Comparison of ENCODE assay signal across 9 mouse cellular contexts in the genomic region with DNA sequence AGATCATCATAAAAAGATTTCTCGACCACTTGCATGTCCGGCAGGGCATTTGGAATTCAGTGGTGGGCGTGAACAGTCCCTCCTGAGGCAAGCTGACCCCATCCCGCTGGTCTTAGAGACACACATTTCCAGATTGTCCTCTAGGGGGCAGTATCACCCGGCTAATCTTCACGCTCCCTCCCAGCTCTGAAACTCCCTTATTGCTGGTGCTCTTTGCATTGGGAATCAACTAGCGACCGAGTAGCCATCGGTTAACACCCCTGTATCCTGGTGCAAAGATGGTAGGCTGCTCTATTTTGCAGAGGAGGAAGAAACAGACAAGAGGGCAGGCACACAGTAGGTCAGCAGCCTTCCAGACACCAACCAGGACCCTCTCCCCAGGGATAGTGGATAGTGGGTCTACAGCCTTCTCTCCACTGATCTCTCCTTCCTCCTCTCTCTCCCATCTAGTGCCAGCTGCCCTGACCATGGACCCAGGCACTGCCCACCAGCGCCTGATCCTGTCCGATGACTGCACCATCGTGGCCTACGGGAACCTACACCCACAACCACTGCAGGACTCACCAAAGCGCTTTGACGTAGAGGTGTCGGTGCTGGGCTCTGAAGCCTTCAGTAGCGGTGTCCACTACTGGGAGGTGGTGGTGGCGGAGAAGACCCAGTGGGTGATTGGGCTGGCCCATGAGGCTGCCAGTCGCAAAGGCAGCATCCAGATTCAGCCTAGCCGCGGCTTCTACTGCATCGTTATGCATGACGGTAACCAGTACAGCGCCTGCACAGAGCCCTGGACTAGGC. TPM values are rescaled to one million over a fixed set of nuclear protein-coding genes. Genes with fewer than 3 reads are reported as not detected.
A peak's percentile ranks its signal among the peaks of the same experiment; 100 is the strongest.
DNase-seq lines count a peak whose midpoint lies in the region; ATAC-seq and TF ChIP-seq lines count a peak whose summit lies in the region.
"Had no signal": no experiment of that assay in that cellular context is flagged by ENCODE, and none has a peak within 500 bp of the region (broad histone marks: within the 10 kb centered on the region; RNA-seq: fewer than 3 reads in every experiment).

No protein-coding gene starts in this region.

- peak; percentile 54 for TF ChIP-seq CTCF in C2C12 (IDR thresholded peaks at IDR 0.05; ENCODE audit: control insufficient read depth, insufficient read depth, insufficient read length)

- peaks cover 3% of the 10 kb centered on the region; the same call in 1 of the 2 replicates for H3K36me3 ChIP-seq in heart, embryonic 16.5 days (ENCODE audit: control insufficient read depth, insufficient read depth)
- peaks cover 12% of the 10 kb centered on the region; the same call in 1 of the 2 replicates for H3K36me3 ChIP-seq in heart, embryonic 10.5 days
- no peaks in the 10 kb centered on the region for H3K36me3 ChIP-seq in C2C12 (ENCODE audit: control insufficient read depth, insufficient read depth)
- H3K36me3 ChIP-seq in forebrain, embryonic 10.5 days (replicated peaks), result peaks cover 19% of the 10 kb centered on the region
- H3K36me3 ChIP-seq in midbrain, embryonic 13.5 days, result peaks cover 22% of the 10 kb centered on the region; the same call in 1 of the 2 replicates

- H3K9me3 ChIP-seq in heart, embryonic 16.5 days (replicated peaks; ENCODE audit: control insufficient read depth, low read length), result no peaks in the 10 kb centered on the region
- H3K9me3 ChIP-seq in heart, embryonic 10.5 days, result no peaks in the 10 kb centered on the region
- H3K9me3 ChIP-seq in forebrain, embryonic 10.5 days, result no peaks in the 10 kb centered on the region
- no peaks in the 10 kb centered on the region for H3K9me3 ChIP-seq in midbrain, embryonic 13.5 days
- H3K9me3 ChIP-seq: limb, embryonic 12.5 days had no signal

- no peak overlapping the region for H3K9ac ChIP-seq in heart, embryonic 16.5 days (ENCODE audit: low read length)
- no peak overlapping the region for H3K9ac ChIP-seq in midbrain, embryonic 13.5 days (replicated peaks)
- H3K9ac ChIP-seq: limb, embryonic 12.5 days had no signal

- no peak for DNase-seq in heart, embryonic 10.5 days (ENCODE audit: low spot score)
- peak; percentile 91 for DNase-seq in brain, adult 2 months (ENCODE audit: low read depth, low spot score)
- DNase-seq in forebrain, embryonic 10.5 days (ENCODE audit: extremely low spot score, low spot score), result peak; percentile 64
- DNase-seq in layer of hippocampus, postnatal 10 days (ENCODE audit: low spot score in 2 of 2), result peak; percentile 57 to 69
- DNase-seq in urinary bladder, adult 18-20 months (ENCODE audit: low spot score in 2 of 2), result no peak

- ATAC-seq in heart, embryonic 16.5 days (replicated peaks; ENCODE audit: extremely low read depth, insufficient read depth, low FRiP score), result 0 out of 2 replicates have a peak, but pooled peaks have one; percentile 18
- 0 out of 2 replicates have a peak, but pooled peaks have one; percentile 27 for ATAC-seq in midbrain, embryonic 13.5 days

- H3K4me2 ChIP-seq in heart, embryonic 16.5 days (ENCODE audit: low read depth, low read length), result no peak overlapping the region
- H3K4me2 ChIP-seq in midbrain, embryonic 13.5 days (replicated peaks), result no peak overlapping the region
- H3K4me2 ChIP-seq: limb, embryonic 12.5 days had no signal

- no peaks in the 10 kb centered on the region for H3K27me3 ChIP-seq in heart, embryonic 16.5 days (ENCODE audit: control insufficient read depth, insufficient read depth, low read length)
- peaks cover 24% of the 10 kb centered on the region for H3K27me3 ChIP-seq in heart, embryonic 10.5 days (ENCODE audit: insufficient read depth, poor library complexity, severe bottlenecking)
- H3K27me3 ChIP-seq in C2C12 (ENCODE audit: control insufficient read depth, insufficient read depth, insufficient read length), result peaks cover 9% of the 10 kb centered on the region
- H3K27me3 ChIP-seq in forebrain, embryonic 10.5 days (ENCODE audit: poor library complexity, severe bottlenecking), result peaks cover 21% of the 10 kb centered on the region
- no peaks in the 10 kb centered on the region for H3K27me3 ChIP-seq in midbrain, embryonic 13.5 days
- H3K27me3 ChIP-seq: limb, embryonic 12.5 days had no signal

- no peaks in the 10 kb centered on the region for H3K79me2 ChIP-seq in C2C12 (ENCODE audit: control insufficient read depth, insufficient read depth)

- H3ac ChIP-seq in C2C12 (ENCODE audit: control insufficient read depth, insufficient read length, low read depth), result no peak overlapping the region

- no peaks in the 10 kb centered on the region for H3K79me3 ChIP-seq in C2C12 (ENCODE audit: low read depth)

- H3K4me3 ChIP-seq in heart, embryonic 16.5 days (ENCODE audit: low read length), result no peak overlapping the region
- no peak overlapping the region for H3K4me3 ChIP-seq in heart, embryonic 10.5 days
- no peak overlapping the region for H3K4me3 ChIP-seq in C2C12 (ENCODE audit: insufficient read depth, poor library complexity, severe bottlenecking)
- H3K4me3 ChIP-seq in forebrain, embryonic 10.5 days, result no peak overlapping the region
- H3K4me3 ChIP-seq in midbrain, embryonic 13.5 days (replicated peaks), result no peak overlapping the region
- H3K4me3 ChIP-seq: limb, embryonic 12.5 days had no signal

- H3K4me1 ChIP-seq in heart, embryonic 16.5 days (ENCODE audit: control insufficient read depth, insufficient read depth, low read length), result peaks cover 3% of the 10 kb centered on the region; the same call in 1 of the 2 replicates
- H3K4me1 ChIP-seq in heart, embryonic 10.5 days, result peaks cover 33% of the 10 kb centered on the region
- H3K4me1 ChIP-seq in forebrain, embryonic 10.5 days, result peaks cover 38% of the 10 kb centered on the region
- H3K4me1 ChIP-seq in midbrain, embryonic 13.5 days (replicated peaks), result peaks cover 22% of the 10 kb centered on the region

- 62% methylated on average over 24 of the region's 24 CpGs for WGBS in heart, embryonic 16.5 days
- WGBS in heart, embryonic 10.5 days, result 63% methylated on average over 24 of the region's 24 CpGs
- WGBS in forebrain, embryonic 10.5 days, result 66% methylated on average over 24 of the region's 24 CpGs
- WGBS in midbrain, embryonic 13.5 days, result 64% methylated on average over 24 of the region's 24 CpGs

- no peak overlapping the region for H3K27ac ChIP-seq in heart, embryonic 16.5 days (ENCODE audit: low read length)
- no peak overlapping the region for H3K27ac ChIP-seq in heart, embryonic 10.5 days
- H3K27ac ChIP-seq in forebrain, embryonic 10.5 days, result no peak overlapping the region
- H3K27ac ChIP-seq in midbrain, embryonic 13.5 days, result no peak overlapping the region

TF ChIP-seq in C2C12, 6 proteins besides CTCF, POLR2A, EP300 and RAD21:
- TF ChIP-seq USF1 (IDR thresholded peaks at IDR 0.05; ENCODE audit: low read depth) (no peak), CEBPB (IDR thresholded peaks at IDR 0.05; ENCODE audit: low read depth) (no peak), MYOD1 (IDR thresholded peaks at IDR 0.05; ENCODE audit: control insufficient read depth, insufficient read length, low read depth) (no peak), MAX (IDR thresholded peaks at IDR 0.05) (no peak), FOSL1 (IDR thresholded peaks at IDR 0.05; ENCODE audit: insufficient read depth, low read length, poor library complexity, severe bottlenecking) (no peak), MYOG (IDR thresholded peaks at IDR 0.05; ENCODE audit: control insufficient read depth, extremely low read depth, insufficient read length) (no peak)

RNA-seq across cellular contexts. Expression of a gene that starts 25.4 kb away (rescaled TPM):
- polyA plus RNA-seq in heart, embryonic 16.5 days (2015; fragmentation: Nextera tagmentation; extraction: Ambion mirVana), result 1.6 and 2.3 TPM in 2 replicates
- 4.1 and 6.5 TPM in 2 replicates for polyA plus RNA-seq in heart, embryonic 10.5 days (2016; fragmentation: Nextera tagmentation; extraction: Ambion mirVana)
- polyA plus RNA-seq in C2C12 (2012; fragmentation: generic; extraction: Trizol), result 0.87 TPM
- polyA plus RNA-seq in forebrain, embryonic 10.5 days (2016; fragmentation: Nextera tagmentation; extraction: Ambion mirVana), result 6.8 and 7.4 TPM in 2 replicates
- total RNA-seq in layer of hippocampus, postnatal 10 days (2021), result 10 to 100 TPM; 26.2 TPM
- 11.3 and 15.9 TPM in 2 replicates for polyA plus RNA-seq in midbrain, embryonic 13.5 days (2015; fragmentation: Nextera tagmentation; extraction: Ambion mirVana)

RNA-seq across cellular contexts. Expression of a gene that starts 53.5 kb away (rescaled TPM):
- polyA plus RNA-seq in heart, embryonic 16.5 days (2015; fragmentation: Nextera tagmentation; extraction: Ambion mirVana), result 7.6 and 8.9 TPM in 2 replicates
- polyA plus RNA-seq in heart, embryonic 10.5 days (2016; fragmentation: Nextera tagmentation; extraction: Ambion mirVana), result 4.0 and 4.7 TPM in 2 replicates
- 12.5 TPM for polyA plus RNA-seq in C2C12 (2012; fragmentation: generic; extraction: Trizol)
- polyA plus RNA-seq in forebrain, embryonic 10.5 days (2016; fragmentation: Nextera tagmentation; extraction: Ambion mirVana), result 10.5 and 12.0 TPM in 2 replicates
- 10 to 100 TPM; 27.7 to 31.0 TPM for total RNA-seq in layer of hippocampus, postnatal 10 days (2021)
- 17.4 and 21.3 TPM in 2 replicates for polyA plus RNA-seq in midbrain, embryonic 13.5 days (2015; fragmentation: Nextera tagmentation; extraction: Ambion mirVana)

Comparison
In these comparisons a context has a peak if more than half of its experiments do, and no peak if none do; other contexts are left out.
1. DNase-seq: peak in brain, adult 2 months (single experiment), forebrain, embryonic 10.5 days (single experiment) and layer of hippocampus, postnatal 10 days (2 of 2); none in heart, embryonic 10.5 days (single experiment) and urinary bladder, adult 18-20 months (0 of 2).